Mouse (Mus musculus): Measurements from ENCODE around the gene Ceacam16.

Gene Ceacam16

GRCm38 (mm10) chr7:19822193-19822592 is 38.9 kb downstream of the Ceacam16 start:
- in situ Hi-C loops (cut with MboI; ENCODE audit: low pct_unique_long_range_greater_than_20kb in 1 of 2, low sequenced_read_pairs in 2 of 2, unreplicated experiment in 1 of 2), result no loop called here

- in situ Hi-C loops (cut with MboI; ENCODE audit: low pct_unique_long_range_greater_than_20kb in 1 of 2, low sequenced_read_pairs in 2 of 2, unreplicated experiment in 1 of 2), result no loop called here
Measured at GRCm38 (mm10) chr7:19821633-19822032, 39.5 kb downstream of the Ceacam16 start.

GRCm38 (mm10) chr7:19820347-19821048 is 40.6 kb downstream of the Ceacam16 start:
- in situ Hi-C loops (cut with MboI; ENCODE audit: low pct_unique_long_range_greater_than_20kb in 1 of 2, low sequenced_read_pairs in 2 of 2, unreplicated experiment in 1 of 2), result no loop called here

GRCm38 (mm10) chr7:19818875-19819274 is 42.2 kb downstream of the Ceacam16 start:
- in situ Hi-C loops (cut with MboI; ENCODE audit: low pct_unique_long_range_greater_than_20kb in 1 of 2, low sequenced_read_pairs in 2 of 2, unreplicated experiment in 1 of 2), result no loop called here

- in situ Hi-C loops (cut with MboI; ENCODE audit: low pct_unique_long_range_greater_than_20kb in 1 of 2, low sequenced_read_pairs in 2 of 2, unreplicated experiment in 1 of 2), result no loop called here
Measured at GRCm38 (mm10) chr7:19818440-19818839, 42.7 kb downstream of the Ceacam16 start.

GRCm38 (mm10) chr7:19817382-19818105 is 43.6 kb downstream of the Ceacam16 start:
- in situ Hi-C loops (cut with MboI; ENCODE audit: low pct_unique_long_range_greater_than_20kb in 1 of 2, low sequenced_read_pairs in 2 of 2, unreplicated experiment in 1 of 2), result no loop called here

- in situ Hi-C loops (cut with MboI; ENCODE audit: low pct_unique_long_range_greater_than_20kb in 1 of 2, low sequenced_read_pairs in 2 of 2, unreplicated experiment in 1 of 2), result no loop called here
Measured at GRCm38 (mm10) chr7:19816224-19816771, 44.8 kb downstream of the Ceacam16 start.

GRCm38 (mm10) chr7:19815296-19816223 is 45.5 kb downstream of the Ceacam16 start:
- in situ Hi-C loops (cut with MboI; ENCODE audit: low pct_unique_long_range_greater_than_20kb in 1 of 2, low sequenced_read_pairs in 2 of 2, unreplicated experiment in 1 of 2), result no loop called here

GRCm38 (mm10) chr7:19813579-19814122 is 47.4 kb downstream of the Ceacam16 start:
- in situ Hi-C loops (cut with MboI; ENCODE audit: low pct_unique_long_range_greater_than_20kb in 1 of 2, low sequenced_read_pairs in 2 of 2, unreplicated experiment in 1 of 2), result no loop called here

GRCm38 (mm10) chr7:19813161-19813560 is 47.9 kb downstream of the Ceacam16 start:
- in situ Hi-C loops (cut with MboI; ENCODE audit: low pct_unique_long_range_greater_than_20kb in 1 of 2, low sequenced_read_pairs in 2 of 2, unreplicated experiment in 1 of 2), result no loop called here

- in situ Hi-C loops (cut with MboI; ENCODE audit: low pct_unique_long_range_greater_than_20kb in 1 of 2, low sequenced_read_pairs in 2 of 2, unreplicated experiment in 1 of 2), result no loop called here
Measured at GRCm38 (mm10) chr7:19811114-19811513, 50.0 kb downstream of the Ceacam16 start.

GRCm38 (mm10) chr7:19809369-19809768 is 51.7 kb downstream of the Ceacam16 start:
- in situ Hi-C loops (cut with MboI; ENCODE audit: low pct_unique_long_range_greater_than_20kb in 1 of 2, low sequenced_read_pairs in 2 of 2, unreplicated experiment in 1 of 2), result loop anchor here in 1 of 2 experiments (5.0 to 10.0 kb wide), 2 partner anchors 33 to 155 kb away; partner anchors contain the start of gene Ceacam20

GRCm38 (mm10) chr7:19806356-19806969 is 54.6 kb downstream of the Ceacam16 start:
- in situ Hi-C loops (cut with MboI; ENCODE audit: low pct_unique_long_range_greater_than_20kb in 1 of 2, low sequenced_read_pairs in 2 of 2, unreplicated experiment in 1 of 2), result loop anchor here in 1 of 2 experiments (5.0 to 10.0 kb wide), 2 partner anchors 36 to 158 kb away; partner anchors contain the start of gene Ceacam20

GRCm38 (mm10) chr7:19802995-19803394 is 58.1 kb downstream of the Ceacam16 start:
- in situ Hi-C loops (cut with MboI; ENCODE audit: low pct_unique_long_range_greater_than_20kb in 1 of 2, low sequenced_read_pairs in 2 of 2, unreplicated experiment in 1 of 2), result loop anchor here (5.0 to 10.0 kb wide), 3 partner anchors 39 to 162 kb away; partner anchors contain the start of gene Ceacam20 (in 1 of the 2)
